Mouse (Mus musculus) left cerebral cortex, postnatal 4 days (tissue): ENCODE measurements around the gene Dock2. TPM values are rescaled to one million over a fixed set of nuclear protein-coding genes. Genes with fewer than 3 reads are reported as not detected.
A peak's percentile ranks its signal among the peaks of the same experiment; 100 is the strongest.

Source experiments
- DNase-seq: peaks from one replicate; pipeline ENCODE4 v3.0.0-alpha.2; 2022
- intact Hi-C: fragments of 180-260 bp; cut with DNase I; formaldehyde crosslinking; loops from one replicate; pipeline ENCODE4 v1.15.1; 2025
- total RNA-seq, 2 experiments: library from RNA; stranded (reverse); gene quantifications; 2 replicates each; pipeline ENCODE4 v1.2.3; 2021

Dock2 gene
- total RNA-seq, 2 experiments from 2014 or later, result 1.6 to 1.7 TPM

DNA sequence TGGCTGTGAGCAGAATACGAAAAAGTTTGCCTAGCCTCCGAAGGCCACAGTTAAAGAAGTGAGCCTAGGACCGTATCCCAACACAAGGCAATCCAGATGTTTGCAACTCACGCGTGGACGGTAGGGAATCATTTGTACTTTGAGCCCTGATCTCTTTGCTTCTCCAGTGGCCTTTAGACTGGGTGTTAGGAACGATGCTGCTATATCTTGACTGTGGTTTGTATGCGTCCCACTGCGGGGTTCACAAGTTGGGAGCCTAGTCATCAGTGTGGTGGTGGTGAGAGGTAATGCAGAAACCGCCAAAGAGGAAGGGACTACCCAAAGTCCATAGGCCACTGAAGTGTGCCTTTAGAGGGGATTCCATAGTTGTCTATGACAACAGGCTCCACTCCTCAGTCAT lies 251.6 kb downstream of the Dock2 start:
- intact Hi-C loops, result no loop called here
- DNase-seq, result no peak

DNA sequence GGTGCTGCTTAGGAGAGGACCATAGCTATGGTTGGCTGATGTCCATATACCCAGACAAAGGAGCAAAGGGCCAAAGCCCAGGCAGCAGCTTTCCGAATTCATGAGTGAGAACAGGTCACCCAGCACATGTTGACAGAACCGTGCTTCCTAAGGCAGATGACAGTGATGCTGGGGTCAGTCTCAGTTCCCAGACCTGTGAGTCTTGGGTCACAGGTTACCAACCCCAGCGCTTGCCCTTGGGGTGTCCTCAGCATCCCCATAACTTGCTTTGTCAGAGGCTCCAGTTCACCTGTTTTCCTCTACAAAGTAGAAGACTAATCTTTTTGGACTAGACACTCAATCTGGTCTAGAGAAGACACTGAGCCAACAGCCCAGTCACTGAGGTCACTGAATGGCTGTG lies 252.7 kb downstream of the Dock2 start:
- DNase-seq, result no peak
- intact Hi-C loops, result no loop called here

DNA sequence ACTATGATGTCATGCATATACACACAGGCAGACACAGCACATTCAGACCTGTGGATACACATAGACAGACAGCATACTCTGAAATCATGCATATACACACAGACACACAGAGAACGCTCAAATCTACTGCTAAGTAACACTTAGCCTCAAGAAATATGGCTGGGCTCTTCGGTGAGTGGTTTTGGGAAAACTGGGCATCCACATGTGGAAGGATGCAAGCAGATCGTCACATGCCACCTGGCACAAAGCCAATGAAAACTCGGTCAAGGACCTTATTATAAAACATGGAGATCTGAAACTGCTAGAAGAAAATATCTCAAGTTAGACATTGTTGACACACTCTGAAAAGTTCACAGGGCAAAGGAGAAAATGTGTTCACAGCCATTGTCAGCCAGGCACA lies 255.7 kb downstream of the Dock2 start:
- intact Hi-C loops, result no loop called here
- no peak for DNase-seq

DNA sequence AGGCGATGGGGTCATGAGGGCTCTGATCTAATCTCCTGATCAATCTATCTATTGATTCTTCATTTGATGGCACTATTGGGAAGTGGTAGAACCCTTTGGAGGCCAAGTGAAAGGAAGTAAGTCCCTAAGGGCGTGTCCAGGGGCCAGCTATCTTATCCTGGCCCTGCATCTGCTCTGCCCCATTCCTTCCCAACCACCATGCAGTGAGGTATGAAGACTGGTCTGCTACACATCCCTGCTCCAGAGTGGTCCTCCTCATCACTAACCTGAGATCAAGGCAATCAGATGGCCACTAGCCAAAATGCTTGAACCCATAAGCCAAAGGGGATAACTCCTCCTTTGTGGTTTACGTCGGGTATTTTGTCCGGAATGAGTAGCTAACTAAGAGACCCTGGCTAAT lies 256.5 kb downstream of the Dock2 start:
- intact Hi-C loops, result no loop called here

DNA sequence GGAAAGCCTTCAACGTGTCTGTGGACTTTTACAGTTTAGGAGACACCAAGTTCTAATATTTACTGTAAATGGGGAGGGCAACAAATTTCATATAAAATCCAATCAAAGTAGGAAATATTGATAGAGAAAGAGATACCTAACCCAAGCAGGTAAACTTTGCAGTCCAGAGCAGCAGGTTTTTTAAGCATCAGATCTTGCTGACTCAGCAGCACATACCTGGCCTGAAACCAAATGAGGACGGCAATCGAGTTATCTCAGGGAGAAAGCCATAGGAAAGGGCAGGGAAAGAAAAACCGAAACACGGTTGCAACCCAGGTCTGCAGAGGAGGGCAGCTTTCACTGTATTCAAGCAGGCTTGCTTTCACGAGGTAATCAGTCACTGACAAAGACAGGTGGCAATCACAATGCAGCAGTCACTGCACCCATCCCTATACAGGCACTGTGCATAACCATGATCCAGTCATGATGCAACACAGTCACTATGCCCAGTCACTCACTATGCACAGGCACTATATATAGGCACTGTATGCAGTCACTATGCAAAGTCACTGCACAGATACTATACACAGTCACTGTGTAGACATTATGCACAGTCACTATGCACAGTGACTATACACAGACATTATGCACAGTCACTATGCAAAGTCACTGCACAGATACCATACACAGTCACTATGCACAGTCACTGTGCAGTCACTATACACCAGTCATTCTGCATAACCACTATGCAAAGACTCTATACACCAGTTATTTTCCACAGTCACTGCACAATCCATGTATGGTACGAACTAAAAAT lies 258.4 kb downstream of the Dock2 start:
- DNase-seq, result no peak
- intact Hi-C loops, result no loop called here

More for the DNA sequence above, 256.5 kb downstream of the Dock2 start:
- no peak for DNase-seq

DNA sequence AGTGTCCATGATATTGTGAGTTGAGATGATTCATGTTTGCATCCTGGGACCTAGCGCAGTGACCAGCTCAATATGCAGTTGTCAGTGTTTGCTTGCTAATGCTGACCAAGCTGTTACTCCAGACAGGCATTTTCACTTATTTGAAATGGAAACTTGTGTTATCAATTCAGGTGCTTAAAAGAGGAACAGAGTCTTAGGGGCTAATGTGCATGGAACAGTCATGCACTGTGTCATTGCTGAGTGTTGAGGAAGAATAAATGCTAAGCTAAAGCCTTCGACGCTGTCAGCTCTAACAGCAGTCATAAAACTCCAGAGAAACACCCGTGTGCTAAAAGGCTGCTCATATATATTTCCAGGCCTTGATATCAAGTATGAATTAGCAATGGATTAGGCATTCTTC lies 259.1 kb downstream of the Dock2 start:
- DNase-seq, result no peak
- intact Hi-C loops, result no loop called here

DNA sequence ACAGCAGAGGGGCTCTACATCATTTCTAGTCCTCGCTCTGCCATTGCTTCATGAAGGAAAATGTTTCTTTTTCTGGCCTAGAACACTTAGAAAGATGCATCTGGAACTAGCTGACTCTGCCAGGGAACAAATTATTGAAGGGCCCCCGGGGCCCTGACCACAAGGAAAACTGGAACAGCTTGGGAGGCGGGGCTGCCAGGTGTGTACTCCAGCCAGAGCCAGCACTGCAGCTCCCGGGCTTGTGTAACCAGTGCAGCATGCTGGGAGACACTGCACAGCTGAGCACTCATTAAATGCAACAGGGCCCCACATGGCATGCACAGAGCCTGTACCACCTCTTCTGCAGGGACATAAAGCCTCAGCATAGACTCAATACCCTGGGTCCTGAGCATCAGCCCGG lies 265.1 kb downstream of the Dock2 start:
- intact Hi-C loops, result no loop called here

DNA sequence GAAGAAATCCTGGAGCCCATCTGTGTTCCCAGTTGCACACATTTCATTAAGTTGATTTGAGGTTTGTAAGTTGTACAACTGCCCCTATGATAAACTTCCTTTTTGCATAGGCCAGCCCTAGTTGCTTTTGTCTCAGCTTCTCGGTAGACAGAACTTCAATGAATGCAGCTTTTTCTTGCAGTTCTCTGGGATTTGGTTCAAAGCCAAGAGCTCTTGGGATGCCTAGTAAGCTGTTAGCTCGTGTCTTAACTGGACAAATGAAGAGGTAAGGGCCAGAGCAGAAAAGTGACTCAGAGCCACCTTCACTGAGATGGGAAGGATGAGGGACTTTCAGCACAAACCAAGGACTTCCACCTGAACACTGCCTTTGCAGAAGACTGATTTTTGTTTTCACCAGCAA lies 266.7 kb downstream of the Dock2 start:
- intact Hi-C loops, result no loop called here
- DNase-seq, result no peak

More for the DNA sequence above, 265.1 kb downstream of the Dock2 start:
- peak; percentile 53 for DNase-seq

DNA sequence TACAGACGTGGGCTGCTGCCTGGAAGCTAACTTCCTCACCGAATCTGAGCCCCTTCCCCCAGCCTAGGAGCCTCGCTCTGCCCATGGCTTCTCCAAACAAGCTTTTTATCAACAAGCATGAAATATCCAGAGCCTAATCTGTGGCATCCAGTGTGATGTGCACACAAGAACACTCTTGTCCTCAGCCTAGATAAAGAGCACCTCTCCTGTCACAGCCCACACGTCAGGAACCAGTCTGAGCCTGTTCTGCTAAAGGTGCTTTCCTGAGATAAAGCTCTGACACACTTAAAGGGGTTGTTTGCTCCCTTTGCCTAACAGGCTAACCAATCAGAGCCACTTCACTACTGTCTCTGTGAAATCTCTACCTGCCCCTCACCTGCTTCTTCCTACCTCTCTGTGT lies 268.4 kb downstream of the Dock2 start:
- intact Hi-C loops, result no loop called here

DNA sequence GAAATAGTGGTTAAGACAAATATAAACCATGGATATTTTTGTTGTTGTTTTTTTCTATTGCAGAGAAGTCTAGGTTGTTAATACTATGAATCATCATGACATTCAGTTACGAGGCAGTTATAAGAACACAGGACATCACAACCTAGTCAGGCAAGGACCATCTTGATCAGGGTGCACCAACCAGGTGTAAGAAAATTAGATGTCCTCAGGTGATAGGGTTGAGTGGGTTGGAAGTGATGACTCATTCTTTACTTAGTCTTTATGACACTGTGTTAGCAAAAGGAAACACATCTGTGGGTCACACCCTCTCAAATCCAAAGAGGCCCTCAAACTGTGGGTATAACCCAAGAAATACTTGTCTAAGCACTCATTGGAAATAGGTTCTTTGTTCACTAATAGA lies 277.3 kb downstream of the Dock2 start:
- no peak for DNase-seq
- intact Hi-C loops, result no loop called here

More for the DNA sequence above, 268.4 kb downstream of the Dock2 start:
- DNase-seq, result no peak

DNA sequence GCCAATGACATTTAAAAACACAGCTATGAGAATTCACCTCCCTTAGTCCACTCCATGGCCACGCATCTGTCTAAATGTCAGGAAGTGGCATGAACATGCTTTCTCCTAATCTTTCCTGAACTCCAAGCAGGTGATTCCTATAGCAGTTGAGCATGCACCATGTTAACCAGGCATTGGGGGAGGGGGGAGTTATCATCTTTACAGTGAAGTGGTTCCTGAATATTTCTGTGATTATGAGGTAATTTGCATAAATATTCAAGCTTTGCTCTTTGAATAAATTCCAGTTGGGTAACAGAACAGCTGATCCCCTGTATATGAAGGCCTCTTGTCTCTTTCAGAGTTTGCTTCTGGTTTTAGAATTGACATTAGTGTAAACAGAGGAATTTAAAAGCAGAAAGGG lies 284.0 kb downstream of the Dock2 start:
- intact Hi-C loops, result no loop called here
- DNase-seq, result no peak

DNA sequence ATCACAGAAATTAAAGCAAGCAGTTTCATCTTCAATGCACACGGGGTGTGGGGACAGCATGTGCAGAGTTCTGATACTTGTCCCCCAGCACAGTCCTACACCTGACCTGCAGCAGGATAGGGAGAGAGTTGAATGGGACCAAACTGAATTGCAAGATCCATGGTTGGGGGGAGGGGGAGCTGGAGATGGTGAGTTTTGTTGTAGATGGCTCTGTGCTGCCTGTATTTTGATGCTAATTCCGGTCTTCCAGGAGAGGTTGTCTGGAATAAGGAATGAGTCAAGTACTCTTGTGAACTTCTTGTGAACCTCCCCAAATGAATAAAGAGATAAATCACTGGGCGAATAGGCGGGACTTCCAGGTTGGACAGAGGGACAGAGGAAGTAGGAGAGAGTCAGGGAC lies 289.0 kb downstream of the Dock2 start:
- intact Hi-C loops, result no loop called here
- no peak for DNase-seq

DNA sequence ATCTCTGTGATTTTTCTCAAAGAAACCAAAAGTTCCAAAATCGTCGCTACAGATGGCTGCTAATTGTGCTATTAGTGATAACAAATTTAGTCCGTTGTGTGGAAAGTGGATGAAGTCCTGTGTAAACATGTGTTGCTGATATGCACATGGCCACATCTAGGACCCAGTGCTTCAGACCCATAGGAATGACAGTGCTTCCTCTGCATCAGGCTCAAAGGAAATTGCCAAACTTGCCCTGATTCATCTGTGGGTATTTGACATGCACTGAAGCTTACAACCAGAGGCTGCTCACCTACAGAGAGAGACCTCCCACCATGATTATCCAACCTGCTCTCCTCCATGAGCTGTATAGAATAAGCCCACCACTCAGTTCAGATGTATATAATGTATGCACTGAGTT lies 290.7 kb downstream of the Dock2 start:
- intact Hi-C loops, result no loop called here
- no peak for DNase-seq

DNA sequence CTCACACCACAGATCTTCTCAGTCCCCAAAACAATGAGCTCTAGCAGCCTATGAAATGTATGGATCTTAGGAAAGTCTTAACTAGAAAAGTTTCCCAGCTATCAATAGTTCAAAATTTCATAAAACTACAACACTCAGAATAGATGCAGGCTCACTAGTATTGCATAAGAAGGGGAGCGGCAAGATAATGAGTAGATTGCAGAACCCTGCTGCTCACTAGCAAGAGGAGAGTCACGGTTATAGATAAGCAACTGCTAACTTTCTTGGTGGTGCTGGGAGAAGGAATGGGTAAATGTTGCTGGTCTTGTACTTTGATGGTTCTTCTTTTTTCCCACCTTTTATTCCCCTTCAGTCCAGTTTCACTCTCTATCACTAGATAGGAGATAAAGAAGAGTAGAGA lies 291.5 kb downstream of the Dock2 start:
- intact Hi-C loops, result no loop called here
- no peak for DNase-seq

DNA sequence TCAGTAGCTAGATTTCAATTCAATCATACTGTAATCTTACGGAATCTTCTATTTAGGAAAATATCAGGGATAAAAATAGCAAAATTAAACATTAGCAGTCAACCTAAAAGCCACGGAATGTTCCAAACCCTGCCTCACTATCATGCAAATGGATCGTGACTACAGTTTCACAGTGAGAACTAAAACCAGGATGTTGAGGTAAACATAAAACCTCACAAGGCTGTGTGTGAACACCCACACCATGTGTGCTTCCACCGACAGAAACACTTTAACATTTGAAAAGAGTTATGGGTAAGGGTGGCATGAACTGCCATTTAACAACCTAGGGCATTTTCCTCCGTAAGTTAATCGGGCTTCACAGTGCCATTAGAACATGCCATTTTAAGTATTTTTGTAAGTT lies 294.1 kb downstream of the Dock2 start:
- intact Hi-C loops, result no loop called here
- DNase-seq, result no peak

DNA sequence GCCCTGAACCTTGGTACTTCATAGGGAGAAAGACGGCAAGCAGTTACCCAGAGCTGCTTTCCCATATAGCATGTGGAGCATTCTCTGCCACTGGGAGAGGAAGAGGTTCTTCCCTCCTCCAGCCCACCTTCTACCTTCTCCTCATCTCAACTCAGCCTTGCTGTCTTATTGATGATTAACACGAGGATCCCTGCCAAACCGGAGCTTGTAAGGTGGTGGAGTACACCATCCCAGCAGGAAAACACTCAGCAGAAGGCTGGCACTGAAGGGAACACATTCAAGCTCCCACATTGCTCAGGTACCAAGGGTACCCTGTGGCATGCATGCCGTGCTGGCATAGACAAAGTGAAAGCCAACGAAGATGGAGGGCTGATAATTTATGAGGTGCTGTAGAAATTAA lies 304.4 kb downstream of the Dock2 start:
- intact Hi-C loops, result no loop called here
- DNase-seq, result no peak

DNA sequence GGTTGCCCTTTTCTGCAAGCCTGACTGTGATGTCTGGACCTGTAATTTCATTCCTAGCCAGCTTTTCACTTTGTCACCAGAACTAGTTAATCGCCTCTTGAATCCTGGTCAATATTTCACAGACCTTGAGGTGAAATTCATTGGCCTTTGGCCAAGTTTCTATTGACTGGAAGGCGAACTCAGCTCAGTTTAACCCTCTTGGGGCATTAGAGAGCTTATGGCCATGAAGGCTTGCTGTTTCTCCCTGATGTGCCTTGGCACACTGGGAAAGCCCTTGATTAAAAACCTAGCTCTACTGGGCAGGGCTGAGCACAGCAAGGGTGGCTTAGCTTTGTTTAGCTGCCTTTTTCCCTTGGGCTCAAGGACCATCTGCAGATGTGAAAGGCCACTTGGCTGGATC lies 313.9 kb downstream of the Dock2 start:
- intact Hi-C loops, result no loop called here
- DNase-seq, result no peak

DNA sequence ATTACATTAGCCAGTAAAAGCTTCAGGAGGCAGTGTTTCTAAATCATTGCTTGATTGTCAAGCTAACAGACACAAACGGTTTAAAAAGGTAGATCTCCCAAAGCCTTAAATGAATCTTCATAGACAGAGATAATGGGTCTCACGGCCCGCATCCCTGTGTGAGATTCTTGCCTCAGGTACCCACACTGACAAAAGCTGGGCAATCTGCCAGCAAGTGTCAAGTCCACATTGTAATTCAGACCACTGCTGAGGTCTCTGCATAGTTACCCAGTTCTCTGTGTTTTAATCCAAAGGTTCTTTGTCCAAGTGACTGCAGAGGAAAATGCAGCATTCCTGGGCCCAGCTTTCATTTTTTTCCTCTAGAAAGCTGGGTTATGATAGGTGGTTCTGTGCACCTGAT lies 315.1 kb downstream of the Dock2 start:
- DNase-seq, result peak; percentile 29
- intact Hi-C loops, result no loop called here

DNA sequence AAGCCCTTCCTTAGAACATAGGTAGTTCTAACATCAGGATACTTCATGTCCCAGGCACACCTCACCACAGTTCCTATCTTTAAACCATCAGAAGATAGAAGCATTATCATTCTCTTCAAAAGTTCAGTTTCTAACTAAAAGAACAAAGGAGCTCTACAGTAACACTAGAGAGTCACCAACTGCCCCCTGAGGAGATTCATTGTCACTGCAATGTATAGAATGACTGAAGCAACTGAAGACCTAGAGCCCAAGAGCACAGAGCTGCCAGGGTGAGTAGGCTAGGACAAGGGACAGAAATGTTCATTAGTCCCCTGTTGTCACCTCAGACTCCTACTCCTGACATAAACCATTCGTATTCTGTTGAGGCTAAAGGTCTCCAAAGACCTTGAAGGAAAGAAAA lies 316.6 kb downstream of the Dock2 start:
- intact Hi-C loops, result no loop called here
- DNase-seq, result no peak

DNA sequence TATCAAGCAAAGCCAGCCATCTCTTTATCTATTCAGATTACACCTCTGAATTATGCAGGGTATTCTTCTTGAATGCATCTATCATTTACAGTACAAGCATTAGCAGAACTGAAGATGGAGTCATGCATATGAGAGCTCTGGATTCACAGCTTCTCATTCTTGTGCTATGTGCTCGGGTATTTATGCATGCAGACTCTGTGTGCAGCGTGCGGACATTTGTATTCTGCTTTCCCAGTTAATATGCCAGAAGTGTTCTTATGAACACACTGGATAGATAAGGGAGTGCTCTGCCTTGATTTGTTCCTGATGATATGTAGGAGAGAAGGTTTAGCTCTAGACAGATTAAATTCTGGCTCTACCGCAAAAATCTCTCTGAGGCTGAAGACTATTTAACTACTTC lies 333.7 kb downstream of the Dock2 start:
- intact Hi-C loops, result no loop called here
- no peak for DNase-seq

DNA sequence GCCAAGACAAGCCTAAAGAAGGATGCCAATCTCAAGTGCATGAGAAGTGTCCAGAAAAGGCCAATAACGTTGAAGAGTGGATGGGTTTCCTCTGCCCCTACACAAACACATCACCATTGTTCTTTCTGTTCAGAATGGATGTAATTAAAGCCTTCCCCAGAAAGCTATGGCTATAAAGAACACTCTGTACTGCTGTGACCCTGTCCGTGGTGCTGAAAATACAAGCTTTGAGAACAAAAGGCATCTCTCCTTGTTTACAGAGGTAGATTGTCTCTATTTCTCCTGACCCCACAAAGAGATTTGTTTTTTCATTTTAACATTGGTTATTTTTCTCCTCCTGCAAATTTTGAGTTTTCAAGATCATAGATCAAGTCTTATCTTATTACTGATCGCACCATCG lies 335.8 kb downstream of the Dock2 start:
- intact Hi-C loops, result no loop called here
- no peak for DNase-seq

DNA sequence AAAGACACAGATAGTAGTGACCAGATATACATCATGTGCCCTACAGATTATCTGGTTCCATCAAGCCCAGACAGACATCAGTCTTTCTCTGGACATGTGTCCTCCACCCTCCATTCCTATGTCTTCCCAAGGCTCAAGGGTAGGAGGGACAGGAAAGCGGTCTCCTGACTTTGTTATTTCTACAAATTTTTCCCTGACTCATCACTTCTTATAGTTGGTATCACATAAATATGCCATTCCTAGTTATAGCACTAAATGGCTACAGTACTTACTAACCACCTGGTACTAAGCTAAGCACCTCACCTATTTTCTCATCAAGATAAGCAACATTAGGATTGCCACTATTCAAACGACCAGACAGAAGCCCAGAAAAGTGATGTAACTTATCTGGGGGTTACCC lies 345.3 kb downstream of the Dock2 start:
- intact Hi-C loops, result no loop called here
- DNase-seq, result no peak

DNA sequence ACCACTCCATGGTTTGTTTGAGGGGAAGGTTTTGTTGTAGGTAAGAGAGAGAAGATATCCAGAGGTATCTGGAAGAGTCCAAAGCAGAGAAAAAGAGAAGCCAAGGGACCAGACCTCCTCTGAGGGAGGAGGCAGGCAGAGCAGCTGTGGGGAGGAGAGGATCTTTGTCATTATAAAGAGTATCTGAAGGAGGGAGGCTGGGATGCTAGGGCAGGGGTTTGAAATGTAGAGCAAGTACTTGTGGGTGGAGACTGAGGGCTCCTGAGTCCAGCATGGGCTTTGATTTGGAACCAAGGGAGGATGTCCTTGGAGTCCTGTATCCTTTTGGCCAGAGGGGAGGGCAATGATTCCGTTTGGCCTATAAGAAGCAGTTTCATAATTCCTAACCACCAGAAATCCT lies 346.2 kb downstream of the Dock2 start:
- no peak for DNase-seq
- intact Hi-C loops, result no loop called here
